Mouse (Mus musculus): Measurements from ENCODE around the gene Cdh11. TPM values are rescaled to one million over a fixed set of nuclear protein-coding genes. Genes with fewer than 3 reads are reported as not detected.
A peak's percentile ranks its signal among the peaks of the same experiment; 100 is the strongest.
"Not testable (repeated sequence)": the region's sequence is repeated elsewhere in the genome, so short reads cannot be mapped to it uniquely, and the experiment has no call there.

The Cdh11 gene
- polyA plus RNA-seq, 1 experiment from 2014 or later = 32.8 TPM

DNA sequence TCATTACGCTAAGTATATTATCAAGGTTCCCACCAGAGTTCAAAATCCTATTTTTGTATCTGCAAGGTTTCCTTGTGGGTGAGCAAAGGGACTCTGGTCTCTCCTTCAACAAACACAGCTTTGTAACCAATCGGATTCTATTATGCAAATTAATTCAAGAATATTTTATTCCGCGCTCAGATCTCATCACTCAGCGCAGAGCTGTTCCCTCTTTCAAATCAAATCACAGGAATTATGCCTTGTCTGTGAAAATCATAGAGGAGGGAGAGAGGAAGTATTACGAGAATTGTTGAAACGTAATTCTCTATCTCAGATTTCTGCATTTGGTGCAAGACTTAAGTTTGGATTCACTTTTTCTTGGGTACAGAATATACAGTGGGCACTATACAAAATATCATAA, 100.0 kb downstream of the Cdh11 start:
- peak overlapping the region; percentile 43 for H3K4me2 ChIP-seq (ENCODE audit: low read length)
- not testable (repeated sequence) for H3K36me3 ChIP-seq (ENCODE audit: control insufficient read depth, insufficient read depth, low read length); H3K9ac ChIP-seq (ENCODE audit: low read depth, low read length); H3K27me3 ChIP-seq (ENCODE audit: control insufficient read depth, insufficient read depth, low read depth, low read length); H3K4me1 ChIP-seq (ENCODE audit: control insufficient read depth, insufficient read depth, low read length); H3K9me3 ChIP-seq (replicated peaks; ENCODE audit: control insufficient read depth, low read length, poor library complexity, severe bottlenecking); ATAC-seq
- peak overlapping the region; percentile 22 for H3K27ac ChIP-seq (ENCODE audit: low read length)
- WGBS = 35% methylated on average over 7 of the region's 7 CpGs
- H3K4me3 ChIP-seq (ENCODE audit: low read depth, low read length) = peak overlapping the region; percentile 21

DNA sequence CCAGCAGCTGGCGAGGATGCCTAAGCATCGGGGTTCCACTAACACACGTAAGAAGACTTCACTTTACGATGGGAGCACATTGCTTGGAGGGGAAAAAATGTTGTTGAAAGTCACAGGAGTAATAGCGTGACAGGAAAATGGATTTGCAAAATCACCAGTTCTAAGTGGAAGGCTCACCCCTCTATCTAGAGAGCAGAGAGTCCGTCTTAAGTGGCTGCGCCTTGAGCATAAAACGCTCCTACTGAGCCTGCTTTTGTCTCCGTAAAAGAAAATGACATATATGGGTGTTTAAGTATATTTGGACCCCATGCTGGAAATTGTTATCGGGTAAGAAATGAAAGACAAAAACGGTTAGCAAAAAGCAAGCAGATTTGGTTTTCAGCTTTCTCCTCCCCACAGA, 100.4 kb downstream of the Cdh11 start:
- Histone ChIP-seq H3K4me1 (ENCODE audit: control insufficient read depth, insufficient read depth, low read length) (peaks cover 6% of the 10 kb centered on the region), H3K4me2 (ENCODE audit: low read length) (peak overlapping the region; percentile 43), H3K4me3 (ENCODE audit: low read depth, low read length) (peak overlapping the region; percentile 21), H3K27ac (ENCODE audit: low read length) (peak overlapping the region; percentile 22), H3K27me3 (ENCODE audit: control insufficient read depth, insufficient read depth, low read depth, low read length) (no peaks in the 10 kb centered on the region), H3K36me3 (ENCODE audit: control insufficient read depth, insufficient read depth, low read length) (no peaks in the 10 kb centered on the region), H3K9me3 (replicated peaks; ENCODE audit: control insufficient read depth, low read length, poor library complexity, severe bottlenecking) (no peaks in the 10 kb centered on the region), H3K9ac (ENCODE audit: low read depth, low read length) (0 out of 2 replicates have a peak overlapping the region, but pooled peaks have one; percentile 3)
- WGBS = 51% methylated on average over 11 of the region's 11 CpGs
- no peak for ATAC-seq

DNA sequence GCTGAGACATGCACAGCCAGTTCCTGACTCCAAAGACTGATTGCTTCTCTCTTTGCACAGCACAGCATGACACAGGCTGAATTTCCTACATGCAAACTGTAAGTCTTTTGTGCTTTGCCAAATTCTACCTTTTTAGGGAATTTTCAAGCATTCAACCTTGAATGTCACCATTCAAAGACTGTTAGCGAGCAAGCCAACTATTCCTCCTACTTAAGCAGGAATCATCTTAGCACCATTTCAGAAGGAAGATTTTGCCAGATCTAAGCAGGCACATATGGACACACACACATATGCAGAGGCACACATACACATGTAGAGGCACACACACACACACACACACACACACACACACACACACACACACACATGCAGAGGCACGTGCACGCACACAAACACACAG, 108.3 kb downstream of the Cdh11 start:
- Histone ChIP-seq H3K36me3 (ENCODE audit: control insufficient read depth, insufficient read depth, low read length) (peaks cover 4% of the 10 kb centered on the region), H3K9ac (ENCODE audit: low read depth, low read length) (no peak overlapping the region), H3K27ac (ENCODE audit: low read length) (no peak overlapping the region), H3K4me1 (ENCODE audit: control insufficient read depth, insufficient read depth, low read length) (no peaks in the 10 kb centered on the region), H3K27me3 (ENCODE audit: control insufficient read depth, insufficient read depth, low read depth, low read length) (no peaks in the 10 kb centered on the region), H3K4me2 (ENCODE audit: low read length) (no peak overlapping the region), H3K4me3 (ENCODE audit: low read depth, low read length) (no peak overlapping the region), H3K9me3 (replicated peaks; ENCODE audit: control insufficient read depth, low read length, poor library complexity, severe bottlenecking) (no peaks in the 10 kb centered on the region)
- no peak for ATAC-seq
- 88% methylated on average over 3 of the region's 3 CpGs for WGBS

DNA sequence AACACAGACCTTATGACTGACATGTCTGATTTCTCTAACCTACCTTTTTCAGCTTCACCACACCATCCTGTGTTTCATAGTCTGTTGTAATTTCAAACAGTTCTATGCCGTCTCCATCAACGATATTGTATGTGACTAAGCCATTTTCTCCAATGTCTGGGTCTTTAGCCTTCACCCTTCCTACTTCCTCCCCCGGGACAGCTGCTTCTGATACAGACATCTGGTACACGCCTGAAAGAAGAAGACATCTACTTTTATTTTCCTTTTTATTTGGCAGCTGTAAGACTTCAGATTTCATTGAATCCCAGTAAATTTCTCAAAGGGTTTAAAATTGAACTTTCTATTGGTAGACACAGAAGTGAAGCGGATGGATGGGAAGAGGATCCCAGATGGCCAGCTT, 120.9 kb downstream of the Cdh11 start:
- H3K4me1 ChIP-seq (ENCODE audit: control insufficient read depth, insufficient read depth, low read length); H3K4me3 ChIP-seq (ENCODE audit: low read depth, low read length); ATAC-seq; H3K27ac ChIP-seq (ENCODE audit: low read length); H3K36me3 ChIP-seq (ENCODE audit: control insufficient read depth, insufficient read depth, low read length); H3K9me3 ChIP-seq (replicated peaks; ENCODE audit: control insufficient read depth, low read length, poor library complexity, severe bottlenecking); H3K9ac ChIP-seq (ENCODE audit: low read depth, low read length); H3K4me2 ChIP-seq (ENCODE audit: low read length); H3K27me3 ChIP-seq (ENCODE audit: control insufficient read depth, insufficient read depth, low read depth, low read length): not testable (repeated sequence)
- WGBS = 91% methylated on average over 5 of the region's 5 CpGs

DNA sequence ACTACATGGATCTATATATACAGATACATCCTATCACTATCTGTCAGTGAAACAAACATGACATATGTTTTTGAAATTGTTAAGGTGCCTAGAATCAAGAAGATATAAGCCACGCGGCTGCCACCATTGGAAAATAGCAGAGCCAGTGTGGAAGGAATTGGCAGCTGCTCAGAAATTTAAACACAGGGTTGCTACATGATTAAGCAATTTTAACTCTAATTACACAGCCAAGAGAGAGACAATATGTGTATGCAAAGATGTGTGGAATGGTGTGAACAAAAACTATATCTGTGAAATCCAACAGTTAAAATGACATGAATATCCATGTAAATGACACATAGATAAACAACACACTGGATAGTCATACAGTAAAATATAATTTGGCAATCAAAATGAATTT, 128.9 kb downstream of the Cdh11 start:
- Histone ChIP-seq H3K9ac (ENCODE audit: low read depth, low read length) (no peak overlapping the region), H3K4me3 (ENCODE audit: low read depth, low read length) (no peak overlapping the region), H3K36me3 (ENCODE audit: control insufficient read depth, insufficient read depth, low read length) (peaks cover 3% of the 10 kb centered on the region; the same call in 1 of the 2 replicates), H3K4me1 (ENCODE audit: control insufficient read depth, insufficient read depth, low read length) (no peaks in the 10 kb centered on the region), H3K9me3 (replicated peaks; ENCODE audit: control insufficient read depth, low read length, poor library complexity, severe bottlenecking) (no peaks in the 10 kb centered on the region), H3K27me3 (ENCODE audit: control insufficient read depth, insufficient read depth, low read depth, low read length) (no peaks in the 10 kb centered on the region), H3K4me2 (ENCODE audit: low read length) (no peak overlapping the region), H3K27ac (ENCODE audit: low read length) (no peak overlapping the region)
- 72% methylated on average over 2 of the region's 2 CpGs for WGBS
- no peak for ATAC-seq

DNA sequence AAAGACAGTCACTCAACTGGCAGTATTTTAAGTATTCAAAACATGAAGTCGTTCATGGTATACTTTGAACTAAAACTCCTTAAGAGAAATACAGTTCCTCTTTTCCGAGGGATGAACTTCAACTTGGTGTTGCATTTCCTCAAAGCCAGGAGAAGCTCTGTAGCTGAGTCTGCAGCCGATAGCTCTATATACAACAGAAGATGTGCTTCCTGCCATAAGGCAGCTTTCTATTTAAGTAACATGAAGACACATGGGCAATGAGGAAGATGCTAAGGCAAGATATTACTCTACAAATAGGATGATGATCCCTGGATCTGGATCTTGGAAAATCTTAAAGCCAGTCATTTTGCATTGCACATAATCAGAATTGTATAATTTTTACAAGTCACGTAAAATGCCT, 133.5 kb downstream of the Cdh11 start:
- no peak overlapping the region for H3K27ac ChIP-seq (ENCODE audit: low read length)
- no peak for ATAC-seq
- WGBS = 88% methylated on average over 4 of the region's 4 CpGs

DNA sequence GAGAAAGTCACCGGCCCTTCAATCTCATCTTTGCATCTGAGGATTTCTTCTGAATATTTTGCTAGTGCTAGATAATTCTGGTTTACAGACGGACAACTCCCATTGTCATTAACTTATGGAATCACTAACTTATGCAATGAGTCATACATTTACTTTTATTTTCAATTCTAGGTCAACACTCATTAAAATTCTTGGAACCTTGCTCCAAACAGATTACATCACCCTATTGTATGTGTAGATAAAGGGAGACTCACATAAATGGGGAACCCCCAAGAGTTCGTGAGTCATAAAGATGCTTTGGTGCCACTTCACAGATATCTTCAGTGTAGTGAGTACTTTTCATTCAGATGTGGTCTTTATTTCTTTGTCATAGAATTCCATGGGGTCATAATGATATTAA, 158.3 kb downstream of the Cdh11 start:
- Histone ChIP-seq H3K4me2 (ENCODE audit: low read length) (no peak overlapping the region), H3K27ac (ENCODE audit: low read length) (no peak overlapping the region), H3K9me3 (replicated peaks; ENCODE audit: control insufficient read depth, low read length, poor library complexity, severe bottlenecking) (no peaks in the 10 kb centered on the region), H3K27me3 (ENCODE audit: control insufficient read depth, insufficient read depth, low read depth, low read length) (no peaks in the 10 kb centered on the region), H3K9ac (ENCODE audit: low read depth, low read length) (no peak overlapping the region), H3K36me3 (ENCODE audit: control insufficient read depth, insufficient read depth, low read length) (no peaks in the 10 kb centered on the region), H3K4me3 (ENCODE audit: low read depth, low read length) (no peak overlapping the region), H3K4me1 (ENCODE audit: control insufficient read depth, insufficient read depth, low read length) (no peaks in the 10 kb centered on the region)
- WGBS = 65% methylated on average over 3 of the region's 3 CpGs
- ATAC-seq = no peak

More for the DNA sequence above, 133.5 kb downstream of the Cdh11 start:
- H3K9me3 ChIP-seq (replicated peaks; ENCODE audit: control insufficient read depth, low read length, poor library complexity, severe bottlenecking) = no peaks in the 10 kb centered on the region
- no peaks in the 10 kb centered on the region for H3K4me1 ChIP-seq (ENCODE audit: control insufficient read depth, insufficient read depth, low read length)
- no peak overlapping the region for H3K4me2 ChIP-seq (ENCODE audit: low read length)
- H3K4me3 ChIP-seq (ENCODE audit: low read depth, low read length) = no peak overlapping the region
- no peak overlapping the region for H3K9ac ChIP-seq (ENCODE audit: low read depth, low read length)
- H3K36me3 ChIP-seq (ENCODE audit: control insufficient read depth, insufficient read depth, low read length) = no peaks in the 10 kb centered on the region
- no peaks in the 10 kb centered on the region for H3K27me3 ChIP-seq (ENCODE audit: control insufficient read depth, insufficient read depth, low read depth, low read length)

DNA sequence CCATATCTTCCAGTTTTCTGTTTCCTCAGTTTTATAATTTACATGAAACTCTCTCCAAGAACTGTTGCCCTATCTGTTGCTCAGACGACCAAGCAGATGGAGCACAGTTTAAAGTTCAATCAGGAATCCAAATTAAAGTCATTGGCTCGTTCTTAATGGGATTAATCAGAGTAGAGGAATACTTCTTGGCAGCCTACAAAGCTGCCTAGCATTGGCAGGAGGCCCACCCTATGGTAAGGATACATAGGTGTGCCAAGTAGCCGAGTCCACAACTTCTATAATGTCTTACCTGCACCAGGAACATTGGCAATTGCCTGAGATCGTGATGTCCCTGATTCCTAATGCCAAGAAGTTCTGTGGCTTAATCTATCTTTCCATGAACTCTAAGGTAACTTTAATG, 173.3 kb downstream of the Cdh11 start:
- no peak overlapping the region for H3K4me3 ChIP-seq (ENCODE audit: low read depth, low read length)
- no peaks in the 10 kb centered on the region for H3K4me1 ChIP-seq (ENCODE audit: control insufficient read depth, insufficient read depth, low read length)
- H3K9ac ChIP-seq (ENCODE audit: low read depth, low read length) = no peak overlapping the region
- no peaks in the 10 kb centered on the region for H3K9me3 ChIP-seq (replicated peaks; ENCODE audit: control insufficient read depth, low read length, poor library complexity, severe bottlenecking)
- no peak overlapping the region for H3K4me2 ChIP-seq (ENCODE audit: low read length)
- H3K27ac ChIP-seq (ENCODE audit: low read length) = no peak overlapping the region
- no peaks in the 10 kb centered on the region for H3K27me3 ChIP-seq (ENCODE audit: control insufficient read depth, insufficient read depth, low read depth, low read length)
- no peaks in the 10 kb centered on the region for H3K36me3 ChIP-seq (ENCODE audit: control insufficient read depth, insufficient read depth, low read length)
- 73% methylated on average over 4 of the region's 4 CpGs for WGBS
- no peak for ATAC-seq

DNA sequence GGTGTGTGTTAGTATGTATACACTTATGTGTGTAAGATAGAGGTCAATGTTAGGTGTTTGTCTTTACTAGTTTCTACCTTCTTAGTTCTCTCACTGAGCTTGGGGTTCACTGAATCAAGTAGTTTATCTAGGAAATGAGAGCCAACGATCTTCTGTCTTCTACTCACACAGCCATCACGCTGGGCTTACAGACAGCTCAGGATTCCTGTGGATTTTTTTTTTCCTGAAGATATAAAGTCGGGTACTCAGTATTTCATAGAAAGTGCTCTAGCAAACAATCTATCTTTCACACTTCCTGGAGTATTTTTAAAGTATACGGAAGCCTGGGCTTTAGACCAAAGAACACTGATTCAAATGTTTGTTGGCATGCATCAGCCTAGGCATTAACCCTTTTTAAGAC, 184.1 kb downstream of the Cdh11 start:
- Histone ChIP-seq H3K27ac (ENCODE audit: low read length) (no peak overlapping the region), H3K4me3 (ENCODE audit: low read depth, low read length) (no peak overlapping the region), H3K9me3 (replicated peaks; ENCODE audit: control insufficient read depth, low read length, poor library complexity, severe bottlenecking) (no peaks in the 10 kb centered on the region), H3K36me3 (ENCODE audit: control insufficient read depth, insufficient read depth, low read length) (no peaks in the 10 kb centered on the region), H3K4me2 (ENCODE audit: low read length) (no peak overlapping the region), H3K27me3 (ENCODE audit: control insufficient read depth, insufficient read depth, low read depth, low read length) (no peaks in the 10 kb centered on the region), H3K9ac (ENCODE audit: low read depth, low read length) (no peak overlapping the region), H3K4me1 (ENCODE audit: control insufficient read depth, insufficient read depth, low read length) (no peaks in the 10 kb centered on the region)
- ATAC-seq = no peak
- 79% methylated on average over 4 of the region's 4 CpGs for WGBS

DNA sequence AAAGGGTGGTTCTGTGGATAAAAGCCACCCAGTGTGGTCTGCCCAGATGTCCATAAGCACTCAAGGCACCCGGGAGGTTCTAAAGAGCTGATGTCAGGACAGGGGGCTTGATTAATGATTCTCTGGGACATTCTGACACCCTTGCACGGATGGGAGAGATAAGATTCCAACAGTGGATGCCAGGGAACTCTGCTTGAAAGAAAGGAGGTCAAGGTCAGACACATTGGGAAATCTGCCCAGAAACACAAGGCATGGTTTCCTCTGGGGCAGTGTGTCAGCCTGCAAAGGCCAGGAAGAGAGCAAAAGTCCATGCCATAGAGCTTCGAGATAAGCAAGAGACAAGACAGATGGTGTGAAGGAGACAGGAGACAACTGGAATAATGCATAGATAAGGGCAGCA, 188.9 kb downstream of the Cdh11 start:
- no peak for ATAC-seq
- no peaks in the 10 kb centered on the region for H3K36me3 ChIP-seq (ENCODE audit: control insufficient read depth, insufficient read depth, low read length)
- H3K4me1 ChIP-seq (ENCODE audit: control insufficient read depth, insufficient read depth, low read length) = no peaks in the 10 kb centered on the region
- 66% methylated on average over 3 of the region's 3 CpGs for WGBS
- H3K27me3 ChIP-seq (ENCODE audit: control insufficient read depth, insufficient read depth, low read depth, low read length) = no peaks in the 10 kb centered on the region
- no peak overlapping the region for H3K4me3 ChIP-seq (ENCODE audit: low read depth, low read length)
- no peak overlapping the region for H3K9ac ChIP-seq (ENCODE audit: low read depth, low read length)
- no peak overlapping the region for H3K4me2 ChIP-seq (ENCODE audit: low read length)
- no peak overlapping the region for H3K27ac ChIP-seq (ENCODE audit: low read length)
- no peaks in the 10 kb centered on the region for H3K9me3 ChIP-seq (replicated peaks; ENCODE audit: control insufficient read depth, low read length, poor library complexity, severe bottlenecking)
